13 mouse cellular contexts compared by ENCODE assay signal in the genomic region with DNA sequence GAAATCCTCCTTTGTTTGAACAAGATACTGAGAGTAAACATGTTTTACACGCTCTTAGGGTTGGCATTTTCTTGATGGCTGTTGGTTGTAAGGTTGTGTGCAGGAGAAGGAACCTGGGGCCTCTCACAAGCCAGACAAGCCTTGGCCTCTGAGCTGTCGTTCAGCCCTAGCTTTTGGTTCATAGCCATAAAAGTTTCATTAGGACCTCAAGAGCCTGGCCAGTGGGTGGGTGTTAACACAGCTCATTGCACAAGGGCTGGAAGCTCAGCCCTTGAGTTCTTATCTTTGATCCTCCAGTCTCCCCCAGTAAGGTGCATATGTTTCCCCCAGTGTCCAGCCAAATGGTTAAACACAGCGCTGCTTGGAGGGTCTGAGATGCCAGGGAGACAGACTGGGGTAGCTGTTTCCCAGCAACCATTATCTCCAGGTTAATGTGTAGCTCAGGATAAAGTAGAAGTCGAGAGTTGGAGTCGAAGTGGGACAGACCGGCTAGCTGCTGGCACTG.
A peak's percentile ranks its signal among the peaks of the same experiment; 100 is the strongest.
DNase-seq lines count a peak whose midpoint lies in the region; ATAC-seq and TF ChIP-seq lines count a peak whose summit lies in the region.
"Had no signal": no experiment of that assay in that cellular context is flagged by ENCODE, and none has a peak within 500 bp of the region (broad histone marks: within the 10 kb centered on the region; RNA-seq: fewer than 3 reads in every experiment).

No protein-coding gene starts in this region.

- DNase-seq in heart, postnatal 10 days = no peak
- no peak for DNase-seq in liver
- peak; percentile 58 for DNase-seq in intestine, embryonic 14.5 days (ENCODE audit: low spot score)
- no peak for DNase-seq in B cell, adult 2 months
- no peak for DNase-seq in layer of hippocampus, postnatal 10 days (ENCODE audit: low spot score in 2 of 2)
- DNase-seq: adrenal gland, postnatal 25 days; cerebellum, adult 2 months had no signal

- no peak; the same call in 1 of the 2 replicates for TF ChIP-seq CTCF in small intestine, adult 2 months (IDR thresholded peaks at IDR 0.05; ENCODE audit: extremely low read depth, insufficient read length, insufficient replicate concordance, low read depth, low read length)

- peak overlapping the region; percentile 38 for H3K27ac ChIP-seq in heart, embryonic 13.5 days (replicated peaks)
- no peak overlapping the region for H3K27ac ChIP-seq in liver, embryonic 12.5 days
- peak overlapping the region; percentile 70; the same call in 1 of the 2 replicates for H3K27ac ChIP-seq in intestine, embryonic 14.5 days (ENCODE audit: low read depth)
- peak overlapping the region; percentile 51; the same call in 1 of the 2 replicates for H3K27ac ChIP-seq in small intestine, adult 2 months (ENCODE audit: insufficient read depth, low read depth, low read length)
- H3K27ac ChIP-seq: embryonic facial prominence, embryonic 12.5 days had no signal

- intact Hi-C loops in heart, postnatal 10 days (cut with DNase I) = no loop called here

- TF ChIP-seq POLR2A in small intestine, adult 2 months (IDR thresholded peaks at IDR 0.05; ENCODE audit: low read depth, low read length) = no peak

- peaks cover 72% of the 10 kb centered on the region for H3K4me1 ChIP-seq in heart, embryonic 13.5 days
- H3K4me1 ChIP-seq in liver, embryonic 12.5 days = peaks cover 34% of the 10 kb centered on the region
- H3K4me1 ChIP-seq in intestine, embryonic 14.5 days (replicated peaks; ENCODE audit: control insufficient read depth, insufficient read depth, low read length) = peaks cover 40% of the 10 kb centered on the region
- H3K4me1 ChIP-seq in small intestine, adult 2 months (ENCODE audit: control insufficient read depth, insufficient read depth, insufficient read length, low read length) = peaks cover 39% of the 10 kb centered on the region

- no peaks in the 10 kb centered on the region for H3K9me3 ChIP-seq in heart, embryonic 13.5 days
- no peaks in the 10 kb centered on the region for H3K9me3 ChIP-seq in liver, embryonic 12.5 days (replicated peaks)
- no peaks in the 10 kb centered on the region for H3K9me3 ChIP-seq in intestine, embryonic 14.5 days (ENCODE audit: control insufficient read depth, low read length)
- H3K9me3 ChIP-seq: embryonic facial prominence, embryonic 12.5 days had no signal

- WGBS in heart, embryonic 13.5 days = 15% methylated on average over 6 of the region's 6 CpGs
- 60% methylated on average over 6 of the region's 6 CpGs for WGBS in liver, embryonic 12.5 days (ENCODE audit: insufficient replicate concordance)
- WGBS in intestine, embryonic 14.5 days = 37% methylated on average over 6 of the region's 6 CpGs
- WGBS in small intestine, adult 2 months = 22% methylated on average over 6 of the region's 6 CpGs

- no peak overlapping the region; the same call in 1 of the 2 replicates for H3K9ac ChIP-seq in heart, embryonic 13.5 days
- H3K9ac ChIP-seq in liver, embryonic 12.5 days = no peak overlapping the region
- H3K9ac ChIP-seq in intestine, embryonic 14.5 days (ENCODE audit: low read length) = no peak overlapping the region
- H3K9ac ChIP-seq: embryonic facial prominence, embryonic 12.5 days had no signal

- peak; percentile 11; the same call in 1 of the 2 replicates for ATAC-seq in heart, embryonic 13.5 days (ENCODE audit: extremely low read depth, insufficient number of reproducible peaks, low FRiP score, low TSS enrichment)
- ATAC-seq in liver, embryonic 12.5 days = peak; percentile 22; the same call in 1 of the 2 replicates
- ATAC-seq in intestine, embryonic 14.5 days (replicated peaks; ENCODE audit: low FRiP score, low TSS enrichment, low read depth) = peak; percentile 73
- ATAC-seq: CD4-positive, CD25-positive, alpha-beta regulatory T cell, adult 4 months had no signal

- no peak overlapping the region for H3K4me3 ChIP-seq in heart, embryonic 13.5 days
- H3K4me3 ChIP-seq in liver, embryonic 12.5 days = no peak overlapping the region
- H3K4me3 ChIP-seq in intestine, embryonic 14.5 days (ENCODE audit: low read depth, low read length) = no peak overlapping the region
- H3K4me3 ChIP-seq in small intestine, adult 2 months (ENCODE audit: low read depth, low read length) = no peak overlapping the region
- H3K4me3 ChIP-seq: embryonic facial prominence, embryonic 12.5 days; myocyte had no signal

- H3K4me2 ChIP-seq in heart, embryonic 13.5 days = no peak overlapping the region
- peak overlapping the region; percentile 13; the same call in 1 of the 2 replicates for H3K4me2 ChIP-seq in liver, embryonic 12.5 days
- no peak overlapping the region for H3K4me2 ChIP-seq in intestine, embryonic 14.5 days (ENCODE audit: low read length)
- H3K4me2 ChIP-seq: embryonic facial prominence, embryonic 12.5 days had no signal

- no peaks in the 10 kb centered on the region for H3K36me3 ChIP-seq in heart, embryonic 13.5 days
- no peaks in the 10 kb centered on the region for H3K36me3 ChIP-seq in liver, embryonic 12.5 days
- H3K36me3 ChIP-seq in intestine, embryonic 14.5 days (ENCODE audit: control insufficient read depth, insufficient read depth, low read length) = 0 out of 2 replicates have a peak, but pooled peaks cover 2% of the 10 kb centered on the region
- H3K36me3 ChIP-seq in small intestine, adult 2 months (ENCODE audit: control insufficient read depth, insufficient read depth, low read length) = no peaks in the 10 kb centered on the region
- H3K36me3 ChIP-seq: embryonic facial prominence, embryonic 12.5 days had no signal

- no peaks in the 10 kb centered on the region for H3K27me3 ChIP-seq in heart, embryonic 13.5 days (replicated peaks)
- no peaks in the 10 kb centered on the region for H3K27me3 ChIP-seq in liver, embryonic 12.5 days (replicated peaks)
- no peaks in the 10 kb centered on the region for H3K27me3 ChIP-seq in intestine, embryonic 14.5 days (replicated peaks; ENCODE audit: control insufficient read depth, insufficient read depth, low read length)
- H3K27me3 ChIP-seq in small intestine, adult 2 months (ENCODE audit: control insufficient read depth, insufficient read depth, low read length) = no peaks in the 10 kb centered on the region
- H3K27me3 ChIP-seq: embryonic facial prominence, embryonic 12.5 days had no signal

Comparison
In these comparisons a context has a peak if more than half of its experiments do, and no peak if none do; other contexts are left out.
1. ATAC-seq: peak in every context shown above with its lines; median percentile 73 in intestine, embryonic 14.5 days; 22 in liver, embryonic 12.5 days; 11 in heart, embryonic 13.5 days.